Mouse (Mus musculus) kidney, adult 2 months (tissue): ENCODE data around the gene Gpr158.

ENCODE experiments used
- CTCF ChIP-seq: fragments of 200-500 bp; conservative IDR thresholded peaks from 2 replicates; pipeline ENCODE4 v1.5.1; 2011; ENCODE audit warnings: low read depth, mild to moderate bottlenecking, control low read depth, low read length, moderate library complexity, mixed read lengths; ENCODE audit not compliant: insufficient read depth, insufficient read length
- POLR2A ChIP-seq: fragments of 200-500 bp; IDR thresholded peaks from one replicate; pipeline ENCODE4 v1.6.1; 2011; ENCODE audit warnings: low read depth, low read length, control low read depth

- TF ChIP-seq CTCF (no peak), POLR2A (no peak)
These were observed 251.8 kb downstream of the Gpr158 start for GRCm38 (mm10) chr2:21619180-21619579.
